Mouse (Mus musculus) splenic B cell, adult 2 months (primary cell): ENCODE results near the gene Derl2.

Source experiments
- DNase-seq: peaks from one replicate; pipeline ENCODE4 v3.0.0-alpha.2; 2011; ENCODE audit warnings: low read depth, low spot score
- H3K27me3 ChIP-seq: 2 replicates; pipeline ENCODE4 v1.6.1; 2012; ENCODE audit warnings: mild to moderate bottlenecking, low read length, moderate library complexity, mixed read lengths; ENCODE audit not compliant: control insufficient read depth, poor library complexity, insufficient read depth, severe bottlenecking
- H3K36me3 ChIP-seq: 2 replicates; pipeline ENCODE4 v1.6.1; 2012; ENCODE audit warnings: mild to moderate bottlenecking, low read length, moderate library complexity, mixed read lengths; ENCODE audit not compliant: control insufficient read depth, poor library complexity, insufficient read depth, severe bottlenecking

Gene Derl2

GRCm38 (mm10) chr11:70970560-70971540 lies 48.8 kb downstream of the Derl2 start:
- Histone ChIP-seq H3K27me3 (no peaks in the 10 kb centered on the region), H3K36me3 (peaks cover 8% of the 10 kb centered on the region; the same call in 1 of the 2 replicates)
- peak; percentile 71 for DNase-seq

GRCm38 (mm10) chr11:70969821-70970559 lies 49.7 kb downstream of the Derl2 start, which contains the start of the genes Nup88 and Rpain:
TSS of gene Nup88 (minus strand) at chr11:70969973.
TSS of gene Rpain (plus strand) at chr11:70970213.
- Histone ChIP-seq H3K27me3 (no peaks in the 10 kb centered on the region), H3K36me3 (peaks cover 8% of the 10 kb centered on the region; the same call in 1 of the 2 replicates)
- peak; percentile 97 for DNase-seq

GRCm38 (mm10) chr11:70969271-70969794 lies 50.3 kb downstream of the Derl2 start:
- no peaks in the 10 kb centered on the region for H3K27me3 ChIP-seq
- peaks cover 11% of the 10 kb centered on the region; the same call in 1 of the 2 replicates for H3K36me3 ChIP-seq
- DNase-seq = no peak

- H3K27me3 ChIP-seq = no peaks in the 10 kb centered on the region
- no peak for DNase-seq
- H3K36me3 ChIP-seq = peaks cover 24% of the 10 kb centered on the region
Observed at GRCm38 (mm10) chr11:70964222-70964907, 55.3 kb downstream of the Derl2 start.

GRCm38 (mm10) chr11:70960786-70961554 lies 58.7 kb downstream of the Derl2 start:
- DNase-seq = no peak
- Histone ChIP-seq H3K27me3 (no peaks in the 10 kb centered on the region), H3K36me3 (peaks cover 31% of the 10 kb centered on the region)
